Mouse (Mus musculus): ENCODE data around the gene Gal3st3. TPM values are rescaled to one million over a fixed set of nuclear protein-coding genes. Genes with fewer than 3 reads are reported as not detected.
A peak's percentile ranks its signal among the peaks of the same experiment; 100 is the strongest.

The Gal3st3 gene
- polyA plus RNA-seq, 1 experiment, result 62.3 TPM

DNA sequence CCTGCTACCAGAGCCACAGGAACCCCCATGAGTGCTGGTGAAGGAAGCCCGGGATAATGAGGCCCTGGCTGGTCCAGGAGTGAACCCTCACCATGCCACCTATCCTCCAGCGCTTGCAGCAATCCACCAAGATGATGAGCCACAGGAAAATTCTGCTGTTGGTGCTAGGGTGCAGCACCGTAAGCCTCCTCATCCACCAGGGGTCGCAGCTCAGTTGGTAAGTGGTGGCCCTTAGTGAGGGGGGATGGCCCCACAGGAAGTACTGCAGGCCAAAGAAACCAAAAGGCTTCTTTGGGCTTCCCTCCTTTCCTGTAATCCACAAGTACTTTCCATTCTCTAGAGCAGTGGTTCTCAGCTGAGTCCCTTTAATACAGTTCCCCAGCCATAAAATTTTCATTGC lies 4.3 kb downstream of the Gal3st3 start:
- Histone ChIP-seq H3K27ac (ENCODE audit: insufficient read depth, low read length) (no peak overlapping the region), H3K4me3 (ENCODE audit: insufficient read depth, low read length) (no peak overlapping the region), H3K4me1 (ENCODE audit: control insufficient read depth, insufficient read depth, low read length) (peaks cover 8% of the 10 kb centered on the region; the same call in 1 of the 2 replicates)
- TF ChIP-seq CTCF (IDR thresholded peaks at IDR 0.05; ENCODE audit: extremely low read depth, insufficient read depth, low read length) (peak; percentile 51), POLR2A (IDR thresholded peaks at IDR 0.05; ENCODE audit: extremely low read depth, insufficient read depth, low read length) (no peak)

DNA sequence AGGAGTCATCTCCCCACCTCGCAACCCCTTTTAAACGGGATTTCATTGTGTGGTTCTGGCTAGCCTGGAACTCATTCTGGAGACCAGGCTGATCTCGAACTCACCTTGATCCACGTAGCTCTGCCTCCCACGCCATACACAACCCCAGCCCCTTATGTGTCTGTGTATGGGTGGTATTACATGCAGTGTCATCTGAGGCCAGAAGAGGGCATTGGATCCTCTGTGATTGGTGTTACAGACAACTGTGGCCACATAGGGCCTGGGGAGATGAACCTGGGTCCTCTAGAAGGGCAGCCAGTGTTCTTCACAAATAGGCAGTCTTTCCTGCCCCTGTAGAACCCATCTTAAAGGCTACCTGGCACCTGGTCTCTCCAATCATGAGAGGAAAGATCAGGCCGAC lies 8.1 kb downstream of the Gal3st3 start:
- Histone ChIP-seq H3K4me1 (ENCODE audit: control insufficient read depth, insufficient read depth, low read length) (no peaks in the 10 kb centered on the region), H3K27ac (ENCODE audit: insufficient read depth, low read length) (no peak overlapping the region), H3K4me3 (ENCODE audit: insufficient read depth, low read length) (no peak overlapping the region)
- no peak for TF ChIP-seq POLR2A (IDR thresholded peaks at IDR 0.05; ENCODE audit: extremely low read depth, insufficient read depth, low read length)
- TF ChIP-seq CTCF (IDR thresholded peaks at IDR 0.05; ENCODE audit: extremely low read depth, insufficient read depth, low read length), result peak; percentile 23; the same call in 1 of the 2 replicates

DNA sequence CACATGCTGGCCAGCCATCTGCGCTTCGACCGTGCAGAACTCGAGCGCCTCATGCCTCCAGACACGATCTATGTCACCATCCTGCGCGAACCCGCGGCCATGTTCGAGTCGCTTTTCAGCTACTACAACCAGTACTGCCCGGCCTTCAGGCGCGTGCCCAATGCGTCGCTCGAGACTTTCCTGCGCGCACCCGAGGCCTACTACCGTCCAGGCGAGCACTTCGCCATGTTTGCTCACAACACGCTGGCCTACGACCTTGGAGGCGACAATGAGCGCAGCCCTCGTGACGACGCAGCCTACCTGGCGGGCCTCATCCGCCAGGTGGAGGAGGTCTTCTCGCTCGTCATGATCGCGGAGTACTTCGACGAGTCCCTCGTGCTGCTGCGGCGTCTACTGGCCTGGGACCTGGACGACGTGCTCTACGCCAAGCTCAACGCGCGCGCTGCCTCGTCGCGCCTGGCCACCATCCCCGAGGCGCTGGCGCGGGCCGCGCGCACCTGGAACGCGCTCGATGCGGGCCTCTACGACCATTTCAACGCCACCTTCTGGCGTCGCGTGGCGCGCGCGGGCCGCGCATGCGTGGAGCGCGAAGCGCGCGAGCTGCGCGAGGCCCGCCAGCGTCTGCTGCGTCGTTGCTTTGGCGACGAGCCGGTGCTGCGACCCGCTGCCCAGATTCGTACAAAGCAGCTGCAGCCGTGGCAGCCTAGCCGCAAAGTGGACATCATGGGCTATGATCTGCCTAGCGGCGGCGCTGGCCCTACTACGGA lies 9.0 kb downstream of the Gal3st3 start:
- H3K27ac ChIP-seq (ENCODE audit: insufficient read depth, low read length), result no peak overlapping the region
- no peaks in the 10 kb centered on the region for H3K4me1 ChIP-seq (ENCODE audit: control insufficient read depth, insufficient read depth, low read length)
- no peak overlapping the region for H3K4me3 ChIP-seq (ENCODE audit: insufficient read depth, low read length)
- no peak for TF ChIP-seq CTCF (IDR thresholded peaks at IDR 0.05; ENCODE audit: extremely low read depth, insufficient read depth, low read length)
- no peak for TF ChIP-seq POLR2A (IDR thresholded peaks at IDR 0.05; ENCODE audit: extremely low read depth, insufficient read depth, low read length)

DNA sequence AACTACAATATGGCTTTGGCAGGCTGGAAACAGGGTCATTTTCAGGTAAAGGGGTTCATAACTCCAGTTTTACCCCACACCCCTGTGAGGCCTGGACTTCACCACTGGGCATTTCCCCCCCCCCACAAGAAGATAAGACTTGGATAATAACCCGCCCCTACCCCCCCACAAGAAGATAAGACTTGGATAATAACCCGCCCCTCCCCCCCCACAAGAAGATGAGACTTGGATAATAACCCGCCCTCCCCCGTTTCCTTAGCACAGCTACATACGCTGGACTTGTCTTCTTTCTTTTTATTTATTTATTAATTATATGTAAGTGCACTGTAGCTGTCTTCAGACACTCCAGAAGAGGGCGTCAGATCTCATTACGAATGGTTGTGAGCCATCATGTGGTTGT lies 10.9 kb downstream of the Gal3st3 start:
- no peaks in the 10 kb centered on the region for H3K4me1 ChIP-seq (ENCODE audit: control insufficient read depth, insufficient read depth, low read length)
- TF ChIP-seq CTCF (IDR thresholded peaks at IDR 0.05; ENCODE audit: extremely low read depth, insufficient read depth, low read length), result no peak
- TF ChIP-seq POLR2A (IDR thresholded peaks at IDR 0.05; ENCODE audit: extremely low read depth, insufficient read depth, low read length), result no peak
- no peak overlapping the region for H3K27ac ChIP-seq (ENCODE audit: insufficient read depth, low read length)
- H3K4me3 ChIP-seq (ENCODE audit: insufficient read depth, low read length), result no peak overlapping the region

DNA sequence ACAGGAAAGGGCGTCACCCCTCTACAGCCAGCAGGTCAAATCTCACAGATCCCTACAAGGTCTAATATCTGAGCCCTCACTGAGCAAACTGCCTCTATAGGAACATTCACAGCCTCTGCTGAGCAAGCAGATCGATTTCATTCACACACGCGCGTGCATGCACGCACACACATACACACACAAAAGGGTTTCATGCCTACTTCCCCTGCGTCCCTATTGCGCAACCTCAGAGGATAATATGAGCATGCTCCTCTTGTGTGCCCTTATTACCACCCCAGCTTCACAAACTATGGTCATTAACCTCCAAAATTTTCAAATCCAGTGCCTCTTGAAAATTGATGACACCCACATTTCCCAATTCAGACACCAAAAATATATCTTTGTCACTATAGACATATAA lies 15.1 kb downstream of the Gal3st3 start:
- Histone ChIP-seq H3K27ac (ENCODE audit: insufficient read depth, low read length) (no peak overlapping the region), H3K4me1 (ENCODE audit: control insufficient read depth, insufficient read depth, low read length) (no peaks in the 10 kb centered on the region), H3K4me3 (ENCODE audit: insufficient read depth, low read length) (no peak overlapping the region)
- TF ChIP-seq CTCF (IDR thresholded peaks at IDR 0.05; ENCODE audit: extremely low read depth, insufficient read depth, low read length) (no peak), POLR2A (IDR thresholded peaks at IDR 0.05; ENCODE audit: extremely low read depth, insufficient read depth, low read length) (no peak)

DNA sequence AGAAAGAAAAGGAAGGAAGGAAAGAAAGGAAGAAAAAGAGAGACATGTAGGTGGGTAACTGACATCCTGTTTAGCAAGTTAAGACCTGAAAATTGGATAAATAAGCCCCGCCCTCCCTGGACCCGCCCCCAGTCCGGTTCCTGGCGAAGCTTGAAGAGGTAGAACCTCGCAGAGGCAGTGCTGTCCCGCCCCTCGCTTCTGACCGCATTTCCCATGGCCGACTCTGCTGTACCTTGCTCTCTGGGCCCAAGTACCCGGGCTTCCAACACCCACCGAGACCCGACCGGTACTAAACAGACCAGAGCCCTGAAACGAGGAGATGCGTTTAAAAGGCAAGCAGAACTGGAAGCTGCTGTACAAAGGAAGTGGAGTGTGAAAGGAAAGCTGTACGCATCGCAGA lies 25.7 kb downstream of the Gal3st3 start:
- Histone ChIP-seq H3K4me1 (ENCODE audit: control insufficient read depth, insufficient read depth, low read length) (no peaks in the 10 kb centered on the region), H3K27ac (ENCODE audit: insufficient read depth, low read length) (no peak overlapping the region), H3K4me3 (ENCODE audit: insufficient read depth, low read length) (no peak overlapping the region)
- TF ChIP-seq POLR2A (IDR thresholded peaks at IDR 0.05; ENCODE audit: extremely low read depth, insufficient read depth, low read length) (no peak), CTCF (IDR thresholded peaks at IDR 0.05; ENCODE audit: extremely low read depth, insufficient read depth, low read length) (no peak)

DNA sequence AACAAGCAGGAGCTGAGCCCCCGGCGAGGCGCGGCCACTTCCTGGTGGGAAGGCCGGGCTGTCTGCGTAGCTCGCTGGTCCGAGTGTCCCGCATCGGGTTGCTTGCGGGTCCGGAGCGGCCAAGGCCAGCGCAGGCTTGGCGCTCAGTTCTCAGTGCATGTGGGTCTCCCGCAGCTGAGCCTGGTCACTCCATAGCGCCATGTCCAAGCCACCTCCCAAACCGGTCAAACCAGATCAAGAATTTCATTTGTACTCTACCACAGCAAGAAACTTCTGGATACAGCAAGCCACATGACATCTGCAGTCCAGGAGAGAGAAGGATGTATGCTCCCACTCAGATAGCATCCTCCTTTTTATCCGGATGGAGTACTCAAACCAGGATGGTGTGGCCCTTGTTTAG lies 29.8 kb downstream of the Gal3st3 start:
- Histone ChIP-seq H3K27ac (ENCODE audit: insufficient read depth, low read length) (no peak overlapping the region), H3K4me1 (ENCODE audit: control insufficient read depth, insufficient read depth, low read length) (no peaks in the 10 kb centered on the region), H3K4me3 (ENCODE audit: insufficient read depth, low read length) (no peak overlapping the region)
- TF ChIP-seq CTCF (IDR thresholded peaks at IDR 0.05; ENCODE audit: extremely low read depth, insufficient read depth, low read length), result no peak
- no peak for TF ChIP-seq POLR2A (IDR thresholded peaks at IDR 0.05; ENCODE audit: extremely low read depth, insufficient read depth, low read length)

DNA sequence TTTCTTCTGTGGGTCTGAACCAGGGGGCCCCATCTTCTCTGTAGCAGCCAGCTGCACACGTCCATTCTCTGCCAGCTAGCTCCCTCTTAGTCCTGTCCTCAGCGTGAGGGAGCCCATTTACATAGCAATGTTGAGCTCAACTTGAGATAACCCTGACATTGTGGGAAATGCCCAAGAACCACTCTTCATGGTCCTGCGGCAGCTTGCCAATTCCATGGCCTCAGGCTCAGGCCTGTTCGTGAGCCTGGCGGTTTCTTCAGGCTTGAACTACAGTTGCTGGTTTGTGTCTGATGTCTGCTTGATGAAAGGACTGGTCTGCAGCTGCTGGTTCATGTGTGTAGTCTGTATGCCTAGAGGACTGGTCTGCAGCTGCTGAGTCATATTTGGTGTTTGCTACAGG lies 36.6 kb downstream of the Gal3st3 start:
- no peak overlapping the region for H3K27ac ChIP-seq (ENCODE audit: insufficient read depth, low read length)
- H3K4me3 ChIP-seq (ENCODE audit: insufficient read depth, low read length), result no peak overlapping the region
- TF ChIP-seq POLR2A (IDR thresholded peaks at IDR 0.05; ENCODE audit: extremely low read depth, insufficient read depth, low read length) (no peak), CTCF (IDR thresholded peaks at IDR 0.05; ENCODE audit: extremely low read depth, insufficient read depth, low read length) (no peak)
- no peaks in the 10 kb centered on the region for H3K4me1 ChIP-seq (ENCODE audit: control insufficient read depth, insufficient read depth, low read length)

DNA sequence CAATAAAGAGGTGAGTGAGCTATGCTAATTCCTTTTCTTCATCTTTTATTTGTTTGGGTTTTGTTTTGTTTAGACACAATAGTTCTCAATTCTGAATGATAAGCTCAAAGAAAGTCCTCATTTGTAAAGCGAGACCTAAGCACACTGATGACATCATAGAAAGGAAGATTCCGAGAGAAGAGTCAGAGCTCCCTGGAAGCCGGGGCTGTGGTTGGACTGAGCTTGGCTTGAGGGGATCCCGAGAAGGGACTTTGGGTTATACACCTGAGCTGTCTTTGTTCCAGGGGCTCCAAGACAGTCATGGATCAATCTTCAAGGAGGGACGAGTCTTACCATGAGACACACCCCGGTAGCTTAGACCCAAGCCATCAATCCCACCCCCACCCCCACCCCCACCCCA lies 37.3 kb downstream of the Gal3st3 start, which contains the start of gene Catsper1:
Catsper1 (plus strand) TSS at position 301 of the 400 bp plus-strand sequence.
- TF ChIP-seq POLR2A (IDR thresholded peaks at IDR 0.05; ENCODE audit: extremely low read depth, insufficient read depth, low read length) (no peak), CTCF (IDR thresholded peaks at IDR 0.05; ENCODE audit: extremely low read depth, insufficient read depth, low read length) (no peak)
- Histone ChIP-seq H3K27ac (ENCODE audit: insufficient read depth, low read length) (no peak within 1 kb of the TSS), H3K4me1 (ENCODE audit: control insufficient read depth, insufficient read depth, low read length) (no peaks in the 10 kb centered on the region), H3K4me3 (ENCODE audit: insufficient read depth, low read length) (no peak within 1 kb of the TSS)

DNA sequence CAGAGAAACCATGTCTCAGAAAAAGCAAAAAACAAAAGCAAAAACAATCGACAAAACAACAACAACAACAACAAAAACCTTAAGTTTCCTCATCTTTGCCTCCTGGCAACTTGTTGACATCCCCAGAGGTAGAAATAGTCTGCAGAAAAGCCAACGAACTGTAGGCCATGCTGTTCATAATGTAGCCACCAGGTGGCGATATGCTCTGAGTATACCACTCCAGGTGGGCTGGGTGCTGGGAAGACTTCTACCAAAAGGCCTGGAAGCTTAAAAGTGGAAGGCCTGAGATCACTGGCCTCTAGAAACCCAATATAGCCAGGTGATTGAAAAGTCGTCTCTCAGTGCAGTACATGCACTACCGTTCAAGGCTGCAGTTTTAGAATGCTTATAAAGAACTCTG lies 39.8 kb downstream of the Gal3st3 start:
- H3K27ac ChIP-seq (ENCODE audit: insufficient read depth, low read length), result no peak overlapping the region
- TF ChIP-seq POLR2A (IDR thresholded peaks at IDR 0.05; ENCODE audit: extremely low read depth, insufficient read depth, low read length), result no peak
- TF ChIP-seq CTCF (IDR thresholded peaks at IDR 0.05; ENCODE audit: extremely low read depth, insufficient read depth, low read length), result peak; percentile 82
- no peaks in the 10 kb centered on the region for H3K4me1 ChIP-seq (ENCODE audit: control insufficient read depth, insufficient read depth, low read length)
- H3K4me3 ChIP-seq (ENCODE audit: insufficient read depth, low read length), result no peak overlapping the region
